Mouse (Mus musculus): ENCODE measurements at regions not wholly inside any gene's neighbourhood (a gene's known extent, or its start where the extent isn't known, plus 50 kb on each side); places are given as distances from the start of the nearest gene placed in this dataset.

GRCm38 (mm10) chr15:51247259-51247658, 2637.4 kb upstream of the Gm7489 start:
- H3K4me3 ChIP-seq (replicated peaks; ENCODE audit: low read depth, low read length): no peak overlapping the region
- H3K27me3 ChIP-seq (ENCODE audit: insufficient read depth, low read length): no peaks in the 10 kb centered on the region
- H3K27ac ChIP-seq: no peak overlapping the region
- no peak for TF ChIP-seq CTCF (IDR thresholded peaks at IDR 0.05; ENCODE audit: low read depth)
- no peak for ATAC-seq (replicated peaks; ENCODE audit: low FRiP score, low read depth)
- no peak overlapping the region for H3K4me2 ChIP-seq (ENCODE audit: low read length)
- H3K36me3 ChIP-seq (ENCODE audit: insufficient read depth, low read length): no peaks in the 10 kb centered on the region
- H3K4me1 ChIP-seq (replicated peaks; ENCODE audit: insufficient read depth, low read length): no peaks in the 10 kb centered on the region
- no peak overlapping the region for H3K9ac ChIP-seq (ENCODE audit: low read depth, low read length)
- DNase-seq (ENCODE audit: low spot score): no peak
- H3K9me3 ChIP-seq (replicated peaks; ENCODE audit: low read length): no peaks in the 10 kb centered on the region
- WGBS: 75% methylated on average over 5 of the region's 5 CpGs

DNA sequence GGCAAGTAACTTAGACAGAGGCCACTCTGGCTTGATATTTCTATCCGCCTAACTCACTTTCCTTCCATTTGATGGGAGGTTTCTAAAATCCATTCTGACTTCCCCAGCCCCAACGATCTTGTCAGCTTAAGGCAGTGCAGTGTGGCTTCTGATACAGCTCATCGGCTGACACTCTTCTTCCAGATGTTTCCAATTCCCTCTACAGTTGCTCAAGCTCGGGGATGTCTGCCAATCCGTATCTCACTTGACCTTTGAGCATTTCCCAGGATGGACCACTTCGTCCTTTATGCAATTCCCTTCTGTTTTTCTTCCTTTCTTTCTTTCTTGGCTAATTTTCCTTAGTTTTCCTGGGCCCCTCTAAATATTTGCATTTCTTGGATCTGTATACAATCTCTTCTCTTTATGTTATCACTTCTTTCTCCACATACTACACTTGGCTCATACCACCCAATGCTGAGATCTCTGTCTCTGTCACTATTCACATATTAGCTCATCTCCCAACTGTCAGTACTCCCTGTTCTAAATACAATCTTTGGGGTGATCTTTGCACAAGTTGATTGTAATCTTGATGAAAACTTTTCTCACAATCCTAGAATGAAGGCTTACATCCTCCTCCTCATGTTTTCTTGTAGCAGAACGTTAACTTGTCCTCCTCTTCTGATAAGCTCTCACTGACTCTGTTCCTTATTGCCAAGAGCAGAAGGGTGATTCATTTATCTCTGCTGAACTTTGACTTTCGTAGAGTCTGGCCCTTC, 2636.5 kb upstream of the Gm7489 start:
- WGBS: 65% methylated on average over 8 of the region's 8 CpGs
- no peak for TF ChIP-seq CTCF (IDR thresholded peaks at IDR 0.05; ENCODE audit: low read depth)
- ATAC-seq (replicated peaks; ENCODE audit: low FRiP score, low read depth) (no peak), DNase-seq (ENCODE audit: low spot score) (no peak)
- no peak overlapping the region for H3K4me3 ChIP-seq (replicated peaks; ENCODE audit: low read depth, low read length)
- H3K9ac ChIP-seq (ENCODE audit: low read depth, low read length): no peak overlapping the region
- no peak overlapping the region for H3K4me2 ChIP-seq (ENCODE audit: low read length)
- H3K36me3 ChIP-seq (ENCODE audit: insufficient read depth, low read length): no peaks in the 10 kb centered on the region
- no peaks in the 10 kb centered on the region for H3K27me3 ChIP-seq (ENCODE audit: insufficient read depth, low read length)
- H3K9me3 ChIP-seq (replicated peaks; ENCODE audit: low read length): no peaks in the 10 kb centered on the region
- no peak overlapping the region for H3K27ac ChIP-seq
- no peaks in the 10 kb centered on the region for H3K4me1 ChIP-seq (replicated peaks; ENCODE audit: insufficient read depth, low read length)

DNA sequence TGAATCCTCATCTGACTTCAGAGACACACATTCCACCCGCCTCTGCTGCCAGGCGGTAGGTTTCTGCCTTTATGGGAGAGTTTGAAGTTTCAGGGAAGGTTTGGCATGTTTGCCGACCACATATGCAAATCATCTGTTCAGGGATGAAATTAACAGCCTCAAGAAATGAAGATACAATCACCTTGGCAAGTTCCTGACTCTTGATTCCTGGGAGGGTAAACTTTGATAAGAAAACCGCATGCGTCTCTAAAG, 2636.0 kb upstream of the Gm7489 start:
- Histone ChIP-seq H3K9ac (ENCODE audit: low read depth, low read length) (no peak overlapping the region), H3K36me3 (ENCODE audit: insufficient read depth, low read length) (no peaks in the 10 kb centered on the region), H3K4me3 (replicated peaks; ENCODE audit: low read depth, low read length) (no peak overlapping the region), H3K9me3 (replicated peaks; ENCODE audit: low read length) (no peaks in the 10 kb centered on the region), H3K27ac (no peak overlapping the region), H3K4me2 (ENCODE audit: low read length) (no peak overlapping the region), H3K27me3 (ENCODE audit: insufficient read depth, low read length) (no peaks in the 10 kb centered on the region), H3K4me1 (replicated peaks; ENCODE audit: insufficient read depth, low read length) (no peaks in the 10 kb centered on the region)
- no peak for DNase-seq (ENCODE audit: low spot score)
- no peak for TF ChIP-seq CTCF (IDR thresholded peaks at IDR 0.05; ENCODE audit: low read depth)
- 83% methylated on average over 5 of the region's 5 CpGs for WGBS
- ATAC-seq (replicated peaks; ENCODE audit: low FRiP score, low read depth): no peak

GRCm38 (mm10) chr15:51254143-51254542, 2630.6 kb upstream of the Gm7489 start:
- no peaks in the 10 kb centered on the region for H3K36me3 ChIP-seq (ENCODE audit: insufficient read depth, low read length)
- H3K4me1 ChIP-seq (replicated peaks; ENCODE audit: insufficient read depth, low read length): no peaks in the 10 kb centered on the region
- H3K4me2 ChIP-seq (ENCODE audit: low read length): no peak overlapping the region
- DNase-seq (ENCODE audit: low spot score) (no peak), ATAC-seq (replicated peaks; ENCODE audit: low FRiP score, low read depth) (no peak)
- WGBS: 96% methylated on average over 1 of the region's 1 CpGs
- no peak overlapping the region for H3K4me3 ChIP-seq (replicated peaks; ENCODE audit: low read depth, low read length)
- no peak overlapping the region for H3K27ac ChIP-seq
- no peaks in the 10 kb centered on the region for H3K9me3 ChIP-seq (replicated peaks; ENCODE audit: low read length)
- no peaks in the 10 kb centered on the region for H3K27me3 ChIP-seq (ENCODE audit: insufficient read depth, low read length)
- TF ChIP-seq CTCF (IDR thresholded peaks at IDR 0.05; ENCODE audit: low read depth): no peak
- no peak overlapping the region for H3K9ac ChIP-seq (ENCODE audit: low read depth, low read length)

DNA sequence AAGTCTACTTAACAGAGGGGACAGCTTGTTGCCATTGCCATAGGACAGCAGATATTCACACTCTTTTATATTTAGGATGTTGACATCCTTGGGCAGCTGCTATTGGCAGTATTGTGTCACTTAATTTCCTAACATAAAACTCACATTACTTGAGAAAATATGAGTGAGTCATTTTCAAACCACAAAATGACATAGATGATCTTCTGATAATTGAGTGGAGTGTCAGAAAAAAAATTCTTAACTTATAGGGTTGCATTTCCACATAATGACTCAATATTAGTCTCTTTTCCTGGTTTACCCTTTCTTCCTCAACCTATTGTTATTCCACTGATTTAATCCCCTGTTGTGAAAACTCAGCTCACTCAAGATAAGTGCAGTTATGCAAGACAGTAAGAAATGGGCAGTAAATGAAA, 2629.5 kb upstream of the Gm7489 start:
- TF ChIP-seq CTCF (IDR thresholded peaks at IDR 0.05; ENCODE audit: low read depth): no peak
- H3K4me1 ChIP-seq (replicated peaks; ENCODE audit: insufficient read depth, low read length): no peaks in the 10 kb centered on the region
- no peak overlapping the region for H3K27ac ChIP-seq
- H3K9ac ChIP-seq (ENCODE audit: low read depth, low read length): no peak overlapping the region
- no peak overlapping the region for H3K4me2 ChIP-seq (ENCODE audit: low read length)
- H3K36me3 ChIP-seq (ENCODE audit: insufficient read depth, low read length): no peaks in the 10 kb centered on the region
- DNase-seq (ENCODE audit: low spot score) (no peak), ATAC-seq (replicated peaks; ENCODE audit: low FRiP score, low read depth) (no peak)
- no peaks in the 10 kb centered on the region for H3K27me3 ChIP-seq (ENCODE audit: insufficient read depth, low read length)
- no peaks in the 10 kb centered on the region for H3K9me3 ChIP-seq (replicated peaks; ENCODE audit: low read length)
- no peak overlapping the region for H3K4me3 ChIP-seq (replicated peaks; ENCODE audit: low read depth, low read length)

- H3K27ac ChIP-seq: no peak overlapping the region
- H3K4me3 ChIP-seq (replicated peaks; ENCODE audit: low read depth, low read length): no peak overlapping the region
- H3K27me3 ChIP-seq (ENCODE audit: insufficient read depth, low read length): no peaks in the 10 kb centered on the region
- DNase-seq (ENCODE audit: low spot score) (no peak), ATAC-seq (replicated peaks; ENCODE audit: low FRiP score, low read depth) (no peak)
- H3K36me3 ChIP-seq (ENCODE audit: insufficient read depth, low read length): no peaks in the 10 kb centered on the region
- WGBS: 55% methylated on average over 3 of the region's 3 CpGs
- no peaks in the 10 kb centered on the region for H3K4me1 ChIP-seq (replicated peaks; ENCODE audit: insufficient read depth, low read length)
- no peak for TF ChIP-seq CTCF (IDR thresholded peaks at IDR 0.05; ENCODE audit: low read depth)
- no peaks in the 10 kb centered on the region for H3K9me3 ChIP-seq (replicated peaks; ENCODE audit: low read length)
- no peak overlapping the region for H3K9ac ChIP-seq (ENCODE audit: low read depth, low read length)
- H3K4me2 ChIP-seq (ENCODE audit: low read length): no peak overlapping the region
These were observed 2628.0 kb upstream of the Gm7489 start for GRCm38 (mm10) chr15:51256681-51257080.

GRCm38 (mm10) chr15:51264599-51265163, 2620.0 kb upstream of the Gm7489 start:
- TF ChIP-seq CTCF (IDR thresholded peaks at IDR 0.05; ENCODE audit: low read depth): no peak
- WGBS: 52% methylated on average over 5 of the region's 5 CpGs
- Histone ChIP-seq H3K27ac (no peak overlapping the region), H3K4me3 (replicated peaks; ENCODE audit: low read depth, low read length) (no peak overlapping the region), H3K9ac (ENCODE audit: low read depth, low read length) (no peak overlapping the region), H3K9me3 (replicated peaks; ENCODE audit: low read length) (no peaks in the 10 kb centered on the region), H3K4me1 (replicated peaks; ENCODE audit: insufficient read depth, low read length) (no peaks in the 10 kb centered on the region), H3K27me3 (ENCODE audit: insufficient read depth, low read length) (no peaks in the 10 kb centered on the region), H3K36me3 (ENCODE audit: insufficient read depth, low read length) (no peaks in the 10 kb centered on the region), H3K4me2 (ENCODE audit: low read length) (no peak overlapping the region)
- DNase-seq (ENCODE audit: low spot score) (peak; percentile 21), ATAC-seq (replicated peaks; ENCODE audit: low FRiP score, low read depth) (no peak)
